Mouse (Mus musculus) CH12.LX (cell line): ENCODE measurements around the gene Kcnc3. TPM values are rescaled to one million over a fixed set of nuclear protein-coding genes. Genes with fewer than 3 reads are reported as not detected.
A peak's percentile ranks its signal among the peaks of the same experiment; 100 is the strongest.

Experiments used
- DNase-seq: peaks from one replicate; pipeline ENCODE4 v3.0.0-alpha.2; 2013; ENCODE audit errors: extremely low read depth
- H3K27ac ChIP-seq: 2 replicates; pipeline ENCODE4 v1.5.1; 2012; ENCODE audit warnings: low read depth, mild to moderate bottlenecking, control low read depth, moderate library complexity; ENCODE audit not compliant: insufficient read depth
- H3K27me3 ChIP-seq: replicated peaks from 2 replicates; pipeline ENCODE3; 2012; ENCODE audit warnings: inconsistent platforms
- H3K36me3 ChIP-seq, 2 experiments: replicated peaks in 1 of 2; 2 replicates each; pipeline versions ENCODE3 to v1.6.1; 2012; ENCODE audit warnings: inconsistent platforms in 1 of 2, low read length in 1 of 2, mild to moderate bottlenecking in 1 of 2, mixed read lengths in 1 of 2, moderate library complexity in 1 of 2; ENCODE audit not compliant: control insufficient read depth in 1 of 2, insufficient read depth in 1 of 2
- H3K4me1 ChIP-seq, 2 experiments: 2 replicates each; pipeline ENCODE4 v1.6.1; 2012; ENCODE audit warnings: inconsistent platforms in 1 of 2, moderate library complexity in 1 of 2; ENCODE audit not compliant: insufficient read depth in 2 of 2, control insufficient read depth in 1 of 2
- H3K4me2 ChIP-seq: 2 replicates; pipeline ENCODE4 v1.6.1; 2012; ENCODE audit warnings: low read depth, mild to moderate bottlenecking, control low read depth; ENCODE audit not compliant: poor library complexity, insufficient read depth, severe bottlenecking
- H3K4me3 ChIP-seq, 3 experiments: fragments of 150-350 bp in 1 of 3; sonication (generic) in 1 of 3; replicated peaks in 1 of 3; 2 replicates each; pipeline versions ENCODE3 to v1.5.1; 2011 to 2012; ENCODE audit warnings: low read depth in 2 of 3, low read length in 2 of 3, mild to moderate bottlenecking in 2 of 3, moderate library complexity in 2 of 3, control low read depth in 1 of 3, improper control_type of control experiment in 1 of 3, inconsistent platforms in 1 of 3, mixed read lengths in 1 of 3; ENCODE audit not compliant: poor library complexity in 1 of 3
- H3K79me2 ChIP-seq: replicated peaks from 2 replicates; pipeline ENCODE4 v1.6.1; 2012; ENCODE audit warnings: mild to moderate bottlenecking, moderate library complexity; ENCODE audit not compliant: control insufficient read depth, poor library complexity, insufficient read depth, severe bottlenecking; ENCODE audit errors: extremely low read depth
- H3K9ac ChIP-seq: 2 replicates; pipeline ENCODE4 v1.6.1; 2012; ENCODE audit warnings: low read depth, mild to moderate bottlenecking, control low read depth, moderate library complexity; ENCODE audit not compliant: insufficient read depth
- H3K9me3 ChIP-seq: replicated peaks from 2 replicates; pipeline ENCODE3; 2012; ENCODE audit warnings: low read length, inconsistent platforms, mixed read lengths
- BHLHE40 ChIP-seq: IDR thresholded peaks from 2 replicates; pipeline ENCODE4 v1.6.1; 2011; ENCODE audit warnings: mild to moderate bottlenecking, low read depth, low read length, improper control_type of control experiment
- ELF1 ChIP-seq: IDR thresholded peaks from 2 replicates; pipeline ENCODE4 v1.6.1; 2014; ENCODE audit warnings: low read depth, mild to moderate bottlenecking, inconsistent platforms, low read length, improper control_type of control experiment
- EP300 ChIP-seq: IDR thresholded peaks from 2 replicates; pipeline ENCODE4 v1.6.1; 2011; ENCODE audit warnings: low read length, improper control_type of control experiment
- ETS1 ChIP-seq: conservative IDR thresholded peaks from 2 replicates; pipeline ENCODE4 v1.6.1; 2012; ENCODE audit warnings: low read depth, mild to moderate bottlenecking, inconsistent platforms, low read length, improper control_type of control experiment, moderate library complexity
- GABPA ChIP-seq: IDR thresholded peaks from 2 replicates; pipeline ENCODE4 v1.6.1; 2012; ENCODE audit warnings: low read depth, low read length, improper control_type of control experiment, inconsistent platforms; ENCODE audit not compliant: insufficient replicate concordance
- MAFK ChIP-seq: IDR thresholded peaks from 2 replicates; pipeline ENCODE4 v1.6.1; 2011; ENCODE audit warnings: low read length, improper control_type of control experiment; ENCODE audit not compliant: insufficient replicate concordance
- MYC ChIP-seq: IDR thresholded peaks from 2 replicates; pipeline ENCODE4 v1.6.1; 2011; ENCODE audit warnings: low read depth, mild to moderate bottlenecking, improper control_type of control experiment, low read length
- NRF1 ChIP-seq: IDR thresholded peaks from 2 replicates; pipeline ENCODE4 v1.6.1; 2014; ENCODE audit warnings: low read depth, mild to moderate bottlenecking, inconsistent platforms, low read length, improper control_type of control experiment, moderate library complexity
- POLR2A ChIP-seq: IDR thresholded peaks from 2 replicates; pipeline ENCODE4 v1.6.1; 2011; ENCODE audit warnings: low read depth, mild to moderate bottlenecking, improper control_type of control experiment, low read length
- SMC3 ChIP-seq: IDR thresholded peaks from 2 replicates; pipeline ENCODE4 v1.6.1; 2011; ENCODE audit warnings: low read depth, low read length, improper control_type of control experiment
- UBTF ChIP-seq: IDR thresholded peaks from 2 replicates; pipeline ENCODE4 v1.6.1; 2012; ENCODE audit warnings: low read depth, mild to moderate bottlenecking, inconsistent platforms, low read length, improper control_type of control experiment, moderate library complexity
- USF1 ChIP-seq: IDR thresholded peaks from 2 replicates; pipeline ENCODE4 v1.6.1; 2014; ENCODE audit warnings: low read depth, mild to moderate bottlenecking, inconsistent platforms, low read length, improper control_type of control experiment
- USF2 ChIP-seq: conservative IDR thresholded peaks from 2 replicates; pipeline ENCODE4 v1.6.1; 2011; ENCODE audit warnings: low read depth, low read length, improper control_type of control experiment
- ZNF384 ChIP-seq: IDR thresholded peaks from 2 replicates; pipeline ENCODE4 v1.6.1; 2012; ENCODE audit warnings: low read depth, low read length, improper control_type of control experiment, inconsistent platforms
- dilution Hi-C: fragments of 300-500 bp; cut with MboI; formaldehyde crosslinking; loops from 2 replicates; pipeline ENCODE4 v1.14.3; 2020; ENCODE audit warnings: low sequenced_read_pairs; ENCODE audit not compliant: extremely low pct_unique_long_range_greater_than_20kb, extremely low pct_ligation_motif_present
- in situ Hi-C: fragments of 300-500 bp; cut with MboI; formaldehyde crosslinking; loops from 3 replicates; pipeline ENCODE4 v1.14.3; 2019; ENCODE audit warnings: low sequenced_read_pairs, low pct_ligation_motif_present, low pct_unique_long_range_greater_than_20kb, mixed read lengths
- polyA plus RNA-seq: library from polyadenylated mRNA; unstranded; fragments of >175 nt; gene quantifications from 2 replicates; pipeline ENCODE4 v1.2.1, GENCODE M21; 2012; ENCODE audit warnings: low read depth; ENCODE audit not compliant: insufficient read length
- total RNA-seq, 2 experiments: library from RNA; depleted of rRNA; stranded (reverse); fragments of 300-350 nt in 1 of 2; fragments of >200 nt in 1 of 2; gene quantifications; 2 replicates each; pipeline ENCODE4 v1.2.3; 2012 to 2014

Gene Kcnc3
- total and polyA plus RNA-seq, 3 experiments: 0.31 to 5.6 (median 1.7) TPM

DNA sequence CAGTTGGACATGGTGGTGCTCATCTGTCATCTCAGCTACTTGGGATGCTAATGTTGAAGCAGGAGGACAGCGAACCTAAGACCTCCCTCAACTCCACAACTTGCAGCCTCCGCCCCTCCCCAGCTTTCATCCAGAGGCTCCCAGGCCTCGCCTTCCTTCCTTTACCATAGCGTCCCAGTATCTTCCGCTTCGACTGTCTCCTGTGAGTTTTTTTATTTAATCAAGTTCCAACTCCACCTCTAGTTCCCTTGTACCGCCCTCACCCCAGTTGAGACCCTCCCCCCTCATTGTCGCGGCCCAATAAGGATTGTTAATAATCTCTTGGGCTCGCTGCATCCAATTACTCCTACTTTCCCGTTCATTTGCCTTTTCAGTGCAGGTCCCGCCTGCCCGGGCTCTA is 518 bp upstream of the Kcnc3 start:
- H3K36me3 ChIP-seq: peaks cover 8 to 44% of the 10 kb centered on the region in 2 experiments
- no peak overlapping the region for H3K9ac ChIP-seq
- peak overlapping the region; percentile 57 for H3K4me2 ChIP-seq
- dilution Hi-C loops (no loop called here), in situ Hi-C loops (loop anchor here (10.0 kb wide), 1 partner anchor 55 kb away; no protein-coding TSS in a partner anchor)
- peaks cover 13 to 39% of the 10 kb centered on the region in 2 experiments for H3K4me1 ChIP-seq
- peaks cover 10% of the 10 kb centered on the region for H3K27me3 ChIP-seq
- H3K4me3 ChIP-seq: no peak overlapping the region
- no peaks in the 10 kb centered on the region for H3K9me3 ChIP-seq
- 0 out of 2 replicates have a peak, but pooled peaks cover 2% of the 10 kb centered on the region for H3K79me2 ChIP-seq
- DNase-seq: no peak
- no peak overlapping the region for H3K27ac ChIP-seq
- no peak for TF ChIP-seq BHLHE40
- no peak for TF ChIP-seq GABPA
- TF ChIP-seq NRF1: no peak
- no peak for TF ChIP-seq EP300
- TF ChIP-seq ELF1: no peak
- no peak for TF ChIP-seq UBTF
- TF ChIP-seq MAFK: no peak
- TF ChIP-seq POLR2A: no peak
- TF ChIP-seq USF1: no peak
- no peak for TF ChIP-seq MYC
- no peak for TF ChIP-seq ETS1
- no peak for TF ChIP-seq ZNF384
- no peak for TF ChIP-seq USF2

DNA sequence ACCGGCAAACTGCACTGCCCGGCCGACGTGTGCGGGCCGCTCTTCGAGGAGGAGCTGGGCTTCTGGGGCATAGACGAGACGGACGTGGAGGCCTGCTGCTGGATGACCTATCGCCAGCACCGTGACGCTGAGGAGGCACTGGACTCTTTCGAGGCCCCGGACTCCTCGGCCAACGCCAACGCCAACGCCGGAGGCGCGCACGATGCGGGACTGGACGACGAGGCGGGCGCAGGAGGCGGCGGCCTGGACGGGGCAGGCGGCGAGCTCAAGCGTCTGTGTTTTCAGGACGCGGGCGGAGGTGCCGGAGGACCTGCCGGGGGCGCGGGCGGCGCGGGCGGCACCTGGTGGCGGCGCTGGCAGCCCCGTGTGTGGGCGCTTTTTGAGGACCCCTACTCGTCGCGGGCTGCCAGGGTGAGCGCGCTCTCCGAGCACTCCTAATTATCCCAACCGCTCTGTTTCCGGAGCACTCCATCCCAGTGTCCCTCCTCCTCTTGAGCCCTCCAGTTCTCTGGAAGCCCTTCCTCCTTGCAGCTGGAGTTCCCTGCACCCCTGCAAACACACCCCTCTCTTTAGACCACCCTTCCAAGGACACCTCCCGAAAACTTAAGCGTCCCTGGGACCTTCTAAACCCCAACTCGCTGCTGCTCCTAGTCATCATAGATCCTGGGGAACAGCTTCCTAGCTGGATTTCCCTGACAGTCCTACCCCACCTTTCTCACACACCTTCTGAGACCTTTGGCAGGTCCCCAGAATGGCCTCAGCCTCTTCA is 1.1 kb downstream of the Kcnc3 start:
- Histone ChIP-seq H3K4me1 (peaks cover 13 to 39% of the 10 kb centered on the region in 2 experiments), H3K27me3 (peaks cover 10% of the 10 kb centered on the region), H3K9me3 (no peaks in the 10 kb centered on the region), H3K36me3 (peaks cover 7 to 42% of the 10 kb centered on the region in 2 experiments), H3K27ac (no peak overlapping the region), H3K4me3 (peak overlapping the region; percentile 38 to 82 (median 58)), H3K9ac (peak overlapping the region; percentile 42), H3K79me2 (0 out of 2 replicates have a peak, but pooled peaks cover 2% of the 10 kb centered on the region), H3K4me2 (peak overlapping the region; percentile 76)
- DNase-seq: no peak
- dilution Hi-C loops: no loop called here
- TF ChIP-seq NRF1: no peak
- no peak for TF ChIP-seq SMC3
- in situ Hi-C loops: no loop called here
